Comparison of ENCODE assay signal across 8 mouse cellular contexts in the genomic region with DNA sequence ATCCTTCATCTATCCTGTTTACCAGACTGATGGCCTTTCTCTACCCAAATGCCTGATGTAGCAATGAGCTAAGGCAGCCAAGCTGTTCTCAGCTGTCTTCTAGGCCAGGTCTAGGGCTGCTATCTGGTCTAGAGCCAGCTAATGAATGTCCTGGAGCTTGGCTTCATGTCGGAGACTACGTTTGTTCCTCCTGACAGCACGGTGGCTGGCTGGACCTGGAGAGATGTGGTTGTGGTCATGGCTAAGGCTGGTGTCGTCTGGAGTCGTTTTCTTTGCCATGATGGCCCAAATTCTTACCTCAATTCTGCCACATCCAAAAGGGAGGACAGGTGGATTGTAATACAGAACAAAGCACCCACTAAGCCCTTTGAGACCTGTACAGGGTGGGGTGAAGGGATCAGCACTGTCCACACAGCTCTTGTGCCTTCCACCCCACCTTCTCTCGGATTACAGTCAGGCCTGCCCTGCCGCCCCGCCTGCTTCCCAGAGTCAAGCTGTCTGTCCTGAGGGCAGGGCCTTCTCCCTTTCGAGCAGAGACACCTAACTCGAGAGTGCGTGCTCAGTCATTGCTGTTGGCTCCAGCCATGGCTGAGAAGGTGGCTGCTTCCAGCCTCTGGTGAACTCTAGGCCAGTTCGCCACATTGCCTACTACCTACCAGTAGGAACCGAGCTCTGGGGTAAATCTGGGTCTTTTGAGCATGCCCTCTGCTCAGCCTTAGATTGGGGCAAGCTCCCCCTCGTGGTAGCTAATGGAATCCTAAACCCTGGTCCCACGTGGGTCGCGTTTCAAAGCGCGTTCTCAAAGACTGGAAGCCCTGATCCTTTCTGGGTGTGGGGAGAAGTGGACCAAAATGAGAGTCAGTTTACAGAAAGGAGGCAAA. TPM values are rescaled to one million over a fixed set of nuclear protein-coding genes. Genes with fewer than 3 reads are reported as not detected.
DNase-seq lines count a peak whose midpoint lies in the region; ATAC-seq and TF ChIP-seq lines count a peak whose summit lies in the region.

No protein-coding gene starts in this region.

- peak overlapping the region; percentile 39 for H3K9ac ChIP-seq in lung, embryonic 15.5 days

- peaks cover 52% of the 10 kb centered on the region for H3K36me3 ChIP-seq in E14TG2a.4 (ENCODE audit: insufficient read depth, low read length)
- H3K36me3 ChIP-seq in lung, embryonic 15.5 days = peaks cover 25% of the 10 kb centered on the region
- H3K36me3 ChIP-seq in thymus, adult 2 months (ENCODE audit: control insufficient read depth, insufficient read depth, low read length) = no peaks in the 10 kb centered on the region

- H3K4me2 ChIP-seq in lung, embryonic 15.5 days = peak overlapping the region; percentile 92

- WGBS in cerebellum, adult 2 months = 25% methylated on average over 19 of the region's 19 CpGs
- WGBS in lung, embryonic 15.5 days = 36% methylated on average over 19 of the region's 19 CpGs
- WGBS in thymus, adult 2 months = 51% methylated on average over 19 of the region's 19 CpGs

- H3K4me3 ChIP-seq in E14TG2a.4 (replicated peaks; ENCODE audit: low read length) = peak overlapping the region; percentile 75
- H3K4me3 ChIP-seq in cerebellum, adult 2 months (replicated peaks; ENCODE audit: insufficient read depth, low read depth, low read length) = peak overlapping the region; percentile 55
- peak overlapping the region; percentile 40 for H3K4me3 ChIP-seq in lung, embryonic 15.5 days
- H3K4me3 ChIP-seq in thymus, adult 2 months (ENCODE audit: control insufficient read depth, insufficient read depth, low read length) = peak overlapping the region; percentile 36

- ATAC-seq in hematopoietic stem cell, adult 5-6 weeks (replicated peaks in 1 of 2; ENCODE audit: insufficient read depth in 1 of 2, low FRiP score in 2 of 2, low TSS enrichment in 1 of 2, low read depth in 1 of 2, poor library complexity in 2 of 2, severe bottlenecking in 2 of 2) = peak; percentile 75 to 84
- peak; percentile 80 for ATAC-seq in lung, embryonic 15.5 days (ENCODE audit: borderline replicate concordance, extremely low read depth, low FRiP score, low TSS enrichment)

- TF ChIP-seq CTCF in E14TG2a.4 (conservative IDR thresholded peaks at IDR 0.05; ENCODE audit: low read length) = peak; percentile 67
- TF ChIP-seq CTCF in cerebellum, adult 2 months (IDR thresholded peaks at IDR 0.05; ENCODE audit: borderline replicate concordance, insufficient read depth, low read depth, low read length) = peak; percentile 63; the same call in 1 of the 2 replicates
- TF ChIP-seq CTCF in thymus, adult 2 months (IDR thresholded peaks at IDR 0.05; ENCODE audit: borderline replicate concordance, control insufficient read depth, extremely low read depth, insufficient read depth, low read length, poor library complexity) = peak; percentile 61; the same call in 1 of the 2 replicates

- peak; percentile 67 to 71 for DNase-seq in cerebellum, adult 2 months
- peak; percentile 83 for DNase-seq in forelimb bud, embryonic 11.5 days (ENCODE audit: low read depth, low spot score)
- peak; percentile 71 for DNase-seq in layer of hippocampus, adult 8-10 months (ENCODE audit: low spot score in 2 of 2)
- DNase-seq in ovary, adult 18-20 months (ENCODE audit: low spot score) = peak; percentile 35
- DNase-seq in thymus, adult 2 months = peak; percentile 67

- H3K4me1 ChIP-seq in E14TG2a.4 (replicated peaks; ENCODE audit: low read depth, low read length) = peaks cover 55% of the 10 kb centered on the region
- peaks cover 9% of the 10 kb centered on the region for H3K4me1 ChIP-seq in cerebellum, adult 2 months (ENCODE audit: control insufficient read depth, insufficient read depth, low read length)
- peaks cover 15% of the 10 kb centered on the region for H3K4me1 ChIP-seq in lung, embryonic 15.5 days
- peaks cover 10% of the 10 kb centered on the region for H3K4me1 ChIP-seq in thymus, adult 2 months (replicated peaks; ENCODE audit: control insufficient read depth, insufficient read depth, low read length)

- no peak overlapping the region for H3K27ac ChIP-seq in cerebellum, adult 2 months (ENCODE audit: insufficient read depth, low read length)
- H3K27ac ChIP-seq in lung, embryonic 15.5 days = peak overlapping the region; percentile 65
- H3K27ac ChIP-seq in thymus, adult 2 months (ENCODE audit: control insufficient read depth, insufficient read depth, low read length) = no peak overlapping the region

- H3K9me3 ChIP-seq in E14TG2a.4 (ENCODE audit: low read length) = no peaks in the 10 kb centered on the region
- no peaks in the 10 kb centered on the region for H3K9me3 ChIP-seq in lung, embryonic 15.5 days

- no peak for TF ChIP-seq POLR2A in cerebellum, adult 2 months (IDR thresholded peaks at IDR 0.05; ENCODE audit: borderline replicate concordance, insufficient read depth, low read length)
- TF ChIP-seq POLR2A in thymus, adult 2 months (IDR thresholded peaks at IDR 0.05; ENCODE audit: control insufficient read depth, extremely low read depth, insufficient read depth, low read length, poor library complexity) = peak; percentile 7; the same call in 1 of the 2 replicates

- H3K27me3 ChIP-seq in E14TG2a.4 (ENCODE audit: insufficient read depth, low read length) = no peaks in the 10 kb centered on the region
- H3K27me3 ChIP-seq in cerebellum, adult 2 months (ENCODE audit: control insufficient read depth, insufficient read depth, low read length) = no peaks in the 10 kb centered on the region
- H3K27me3 ChIP-seq in lung, embryonic 15.5 days = no peaks in the 10 kb centered on the region
- no peaks in the 10 kb centered on the region for H3K27me3 ChIP-seq in thymus, adult 2 months (ENCODE audit: control insufficient read depth, insufficient read depth, low read length)

RNA-seq across cellular contexts. Expression of a gene that starts 10.6 kb away (rescaled TPM):
- polyA plus RNA-seq in cerebellum, adult 2 months (2012; rRNA removed) = 37.2 and 38.2 TPM in 2 replicates
- 4.6 and 6.1 TPM in 2 replicates for total RNA-seq in hematopoietic stem cell, adult 5-6 weeks (2017)
- 10 to 100 TPM; 19.0 to 29.6 (median 24.1) TPM for total RNA-seq in layer of hippocampus, adult 8-10 months (2022)
- polyA plus RNA-seq in lung, embryonic 15.5 days (2015; fragmentation: Nextera tagmentation; extraction: Ambion mirVana) = 31.9 and 32.2 TPM in 2 replicates
- polyA plus RNA-seq in thymus, adult 2 months (2012; rRNA removed) = 24.8 and 25.2 TPM in 2 replicates

RNA-seq across cellular contexts. Expression of a gene that starts 32.4 kb away (rescaled TPM):
- polyA plus RNA-seq in cerebellum, adult 2 months (2012; rRNA removed) = 3.8 and 3.9 TPM in 2 replicates
- total RNA-seq in hematopoietic stem cell, adult 5-6 weeks (2017) = 22.0 and 24.0 TPM in 2 replicates
- 10 to 100 TPM in 2 of 4 experiments, 1 to 10 TPM in 2; 8.6 to 14.0 (median 10.9) TPM for total RNA-seq in layer of hippocampus, adult 8-10 months (2022)
- 7.7 TPM in 2 replicates for polyA plus RNA-seq in lung, embryonic 15.5 days (2015; fragmentation: Nextera tagmentation; extraction: Ambion mirVana)
- 35.9 and 48.9 TPM in 2 replicates for polyA plus RNA-seq in thymus, adult 2 months (2012; rRNA removed)

RNA-seq across cellular contexts. Expression of a gene that starts 48.5 kb away (rescaled TPM):
- polyA plus RNA-seq in cerebellum, adult 2 months (2012; rRNA removed) = 36.9 and 38.3 TPM in 2 replicates
- 75.8 and 85.8 TPM in 2 replicates for total RNA-seq in hematopoietic stem cell, adult 5-6 weeks (2017)
- 10 to 100 TPM; 51.5 to 62.6 (median 60.4) TPM for total RNA-seq in layer of hippocampus, adult 8-10 months (2022)
- 25.9 and 31.8 TPM in 2 replicates for polyA plus RNA-seq in lung, embryonic 15.5 days (2015; fragmentation: Nextera tagmentation; extraction: Ambion mirVana)
- 32.9 and 43.6 TPM in 2 replicates for polyA plus RNA-seq in thymus, adult 2 months (2012; rRNA removed)
